Mouse (Mus musculus) bone marrow macrophage, adult 2 months (primary cell): Measurements from ENCODE around the gene Gspt1.

ENCODE experiments used
- CTCF ChIP-seq: IDR thresholded peaks from 2 replicates; pipeline ENCODE4 v1.5.1; 2012; ENCODE audit warnings: low read depth, mild to moderate bottlenecking, low read length, moderate library complexity
- POLR2A ChIP-seq: IDR thresholded peaks from 2 replicates; pipeline ENCODE4 v1.6.1; 2012; ENCODE audit warnings: mild to moderate bottlenecking, low read depth, low read length, borderline replicate concordance

DNA sequence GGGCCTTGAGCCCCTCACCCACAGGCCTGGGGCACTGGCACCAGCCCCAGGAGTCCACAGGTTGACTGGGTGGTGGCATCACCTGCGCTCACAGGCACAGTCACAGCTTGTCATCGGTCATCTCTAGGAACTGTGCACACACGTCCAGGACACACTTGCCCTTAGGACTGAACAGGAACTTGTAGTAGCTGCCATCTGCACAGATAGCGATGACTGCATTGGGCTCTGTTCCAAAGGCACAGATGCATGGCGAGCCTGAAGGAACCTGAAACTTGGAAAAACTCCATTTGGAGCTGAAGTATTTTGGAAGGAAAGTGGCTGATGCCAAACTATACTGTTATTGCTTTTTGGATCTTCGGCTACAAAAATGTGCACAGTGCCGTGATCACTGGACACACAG, 64.0 kb downstream of the Gspt1 start:
- no peak for TF ChIP-seq CTCF
- no peak for TF ChIP-seq POLR2A
